Mouse (Mus musculus): ENCODE measurements around the gene Gm21985. TPM values are rescaled to one million over a fixed set of nuclear protein-coding genes. Genes with fewer than 3 reads are reported as not detected.
"Not testable (repeated sequence)": the region's sequence is repeated elsewhere in the genome, so short reads cannot be mapped to it uniquely, and the experiment has no call there.

Gene Gm21985
- polyA plus RNA-seq, 1 experiment from 2014 or later: not detected

- H3K4me1 ChIP-seq (ENCODE audit: control insufficient read depth, low read depth, low read length): peaks cover 12% of the 10 kb centered on the region
- ATAC-seq (ENCODE audit: low read depth): no peak
- no peak overlapping the region for H3K27ac ChIP-seq (ENCODE audit: low read length)
- H3K9me3 ChIP-seq (replicated peaks; ENCODE audit: control insufficient read depth, low read length): no peaks in the 10 kb centered on the region
- H3K9ac ChIP-seq (ENCODE audit: low read depth, low read length): no peak overlapping the region
- H3K36me3 ChIP-seq (ENCODE audit: control insufficient read depth, insufficient read depth): no peaks in the 10 kb centered on the region; the same call in 1 of the 2 replicates
- H3K27me3 ChIP-seq (ENCODE audit: control insufficient read depth, insufficient read depth, low read depth, low read length): no peaks in the 10 kb centered on the region
- no peak overlapping the region for H3K4me2 ChIP-seq (ENCODE audit: low read depth, low read length)
- no peak overlapping the region for H3K4me3 ChIP-seq (ENCODE audit: low read depth, low read length)
- WGBS (ENCODE audit: insufficient replicate concordance): 88% methylated on average over 6 of the region's 6 CpGs
Measured at GRCm38 (mm10) chr2:112273474-112273873, 7.4 kb downstream of the Gm21985 start.

GRCm38 (mm10) chr2:112276870-112277269, 10.8 kb downstream of the Gm21985 start:
- H3K9ac ChIP-seq (ENCODE audit: low read depth, low read length): no peak overlapping the region
- no peak overlapping the region for H3K27ac ChIP-seq (ENCODE audit: low read length)
- no peaks in the 10 kb centered on the region; the same call in 1 of the 2 replicates for H3K36me3 ChIP-seq (ENCODE audit: control insufficient read depth, insufficient read depth)
- H3K9me3 ChIP-seq (replicated peaks; ENCODE audit: control insufficient read depth, low read length): no peaks in the 10 kb centered on the region
- no peaks in the 10 kb centered on the region for H3K27me3 ChIP-seq (ENCODE audit: control insufficient read depth, insufficient read depth, low read depth, low read length)
- no peak overlapping the region for H3K4me2 ChIP-seq (ENCODE audit: low read depth, low read length)
- H3K4me3 ChIP-seq (ENCODE audit: low read depth, low read length): no peak overlapping the region
- H3K4me1 ChIP-seq (ENCODE audit: control insufficient read depth, low read depth, low read length): peaks cover 6% of the 10 kb centered on the region
- 88% methylated on average over 3 of the region's 3 CpGs for WGBS (ENCODE audit: insufficient replicate concordance)
- no peak for ATAC-seq (ENCODE audit: low read depth)

- Histone ChIP-seq H3K27me3 (ENCODE audit: control insufficient read depth, insufficient read depth, low read depth, low read length) (no peaks in the 10 kb centered on the region), H3K36me3 (ENCODE audit: control insufficient read depth, insufficient read depth) (no peaks in the 10 kb centered on the region), H3K4me3 (ENCODE audit: low read depth, low read length) (no peak overlapping the region), H3K4me2 (ENCODE audit: low read depth, low read length) (no peak overlapping the region), H3K9ac (ENCODE audit: low read depth, low read length) (no peak overlapping the region), H3K4me1 (ENCODE audit: control insufficient read depth, low read depth, low read length) (peaks cover 8% of the 10 kb centered on the region), H3K27ac (ENCODE audit: low read length) (no peak overlapping the region), H3K9me3 (replicated peaks; ENCODE audit: control insufficient read depth, low read length) (no peaks in the 10 kb centered on the region)
- no peak for ATAC-seq (ENCODE audit: low read depth)
- WGBS (ENCODE audit: insufficient replicate concordance): 84% methylated on average over 1 of the region's 1 CpGs
Measured at GRCm38 (mm10) chr2:112282846-112283245, 16.7 kb downstream of the Gm21985 start.

GRCm38 (mm10) chr2:112284363-112285030, 18.4 kb downstream of the Gm21985 start:
- WGBS (ENCODE audit: insufficient replicate concordance): 2% methylated on average over 21 of the region's 21 CpGs
- H3K36me3 ChIP-seq (ENCODE audit: control insufficient read depth, insufficient read depth): no peaks in the 10 kb centered on the region
- H3K4me3 ChIP-seq (ENCODE audit: low read depth, low read length): peak overlapping the region; percentile 68
- peak overlapping the region; percentile 51 for H3K27ac ChIP-seq (ENCODE audit: low read length)
- peak; percentile 93 for ATAC-seq (ENCODE audit: low read depth)
- no peaks in the 10 kb centered on the region for H3K27me3 ChIP-seq (ENCODE audit: control insufficient read depth, insufficient read depth, low read depth, low read length)
- peak overlapping the region; percentile 63 for H3K9ac ChIP-seq (ENCODE audit: low read depth, low read length)
- peaks cover 8% of the 10 kb centered on the region for H3K4me1 ChIP-seq (ENCODE audit: control insufficient read depth, low read depth, low read length)
- H3K9me3 ChIP-seq (replicated peaks; ENCODE audit: control insufficient read depth, low read length): no peaks in the 10 kb centered on the region
- peak overlapping the region; percentile 83 for H3K4me2 ChIP-seq (ENCODE audit: low read depth, low read length)

- Histone ChIP-seq H3K4me2 (ENCODE audit: low read depth, low read length) (peak overlapping the region; percentile 83), H3K36me3 (ENCODE audit: control insufficient read depth, insufficient read depth) (no peaks in the 10 kb centered on the region), H3K9ac (ENCODE audit: low read depth, low read length) (peak overlapping the region; percentile 63), H3K9me3 (replicated peaks; ENCODE audit: control insufficient read depth, low read length) (no peaks in the 10 kb centered on the region), H3K27ac (ENCODE audit: low read length) (no peak overlapping the region), H3K27me3 (ENCODE audit: control insufficient read depth, insufficient read depth, low read depth, low read length) (no peaks in the 10 kb centered on the region), H3K4me1 (ENCODE audit: control insufficient read depth, low read depth, low read length) (peaks cover 8% of the 10 kb centered on the region), H3K4me3 (ENCODE audit: low read depth, low read length) (peak overlapping the region; percentile 68)
- no peak for ATAC-seq (ENCODE audit: low read depth)
- 52% methylated on average over 6 of the region's 6 CpGs for WGBS (ENCODE audit: insufficient replicate concordance)
Measured at GRCm38 (mm10) chr2:112285031-112285390, 18.9 kb downstream of the Gm21985 start.

GRCm38 (mm10) chr2:112286062-112286461, 19.9 kb downstream of the Gm21985 start:
- not testable (repeated sequence) for H3K27ac ChIP-seq (ENCODE audit: low read length); H3K4me2 ChIP-seq (ENCODE audit: low read depth, low read length); H3K9me3 ChIP-seq (replicated peaks; ENCODE audit: control insufficient read depth, low read length); ATAC-seq (ENCODE audit: low read depth); H3K4me1 ChIP-seq (ENCODE audit: control insufficient read depth, low read depth, low read length); H3K36me3 ChIP-seq (ENCODE audit: control insufficient read depth, insufficient read depth); H3K4me3 ChIP-seq (ENCODE audit: low read depth, low read length); H3K27me3 ChIP-seq (ENCODE audit: control insufficient read depth, insufficient read depth, low read depth, low read length); H3K9ac ChIP-seq (ENCODE audit: low read depth, low read length)
- WGBS (ENCODE audit: insufficient replicate concordance): 80% methylated on average over 1 of the region's 1 CpGs

- no peaks in the 10 kb centered on the region for H3K27me3 ChIP-seq (ENCODE audit: control insufficient read depth, insufficient read depth, low read depth, low read length)
- ATAC-seq (ENCODE audit: low read depth): no peak
- H3K4me3 ChIP-seq (ENCODE audit: low read depth, low read length): no peak overlapping the region
- peaks cover 8% of the 10 kb centered on the region for H3K4me1 ChIP-seq (ENCODE audit: control insufficient read depth, low read depth, low read length)
- H3K9me3 ChIP-seq (replicated peaks; ENCODE audit: control insufficient read depth, low read length): no peaks in the 10 kb centered on the region
- H3K27ac ChIP-seq (ENCODE audit: low read length): no peak overlapping the region; the same call in 1 of the 2 replicates
- H3K9ac ChIP-seq (ENCODE audit: low read depth, low read length): no peak overlapping the region
- H3K36me3 ChIP-seq (ENCODE audit: control insufficient read depth, insufficient read depth): no peaks in the 10 kb centered on the region
- H3K4me2 ChIP-seq (ENCODE audit: low read depth, low read length): no peak overlapping the region
- 55% methylated on average over 4 of the region's 4 CpGs for WGBS (ENCODE audit: insufficient replicate concordance)
Measured at GRCm38 (mm10) chr2:112287059-112287458, 20.9 kb downstream of the Gm21985 start.

- H3K9ac ChIP-seq (ENCODE audit: low read depth, low read length): no peak overlapping the region
- ATAC-seq (ENCODE audit: low read depth): no peak
- 87% methylated on average over 3 of the region's 3 CpGs for WGBS (ENCODE audit: insufficient replicate concordance)
- no peaks in the 10 kb centered on the region for H3K27me3 ChIP-seq (ENCODE audit: control insufficient read depth, insufficient read depth, low read depth, low read length)
- no peak overlapping the region for H3K4me2 ChIP-seq (ENCODE audit: low read depth, low read length)
- no peaks in the 10 kb centered on the region for H3K36me3 ChIP-seq (ENCODE audit: control insufficient read depth, insufficient read depth)
- H3K9me3 ChIP-seq (replicated peaks; ENCODE audit: control insufficient read depth, low read length): no peaks in the 10 kb centered on the region
- H3K4me1 ChIP-seq (ENCODE audit: control insufficient read depth, low read depth, low read length): peaks cover 2% of the 10 kb centered on the region; the same call in 1 of the 2 replicates
- H3K4me3 ChIP-seq (ENCODE audit: low read depth, low read length): no peak overlapping the region
- H3K27ac ChIP-seq (ENCODE audit: low read length): no peak overlapping the region
Measured at GRCm38 (mm10) chr2:112289507-112289906, 23.4 kb downstream of the Gm21985 start.

GRCm38 (mm10) chr2:112292823-112293222, 26.7 kb downstream of the Gm21985 start:
- Histone ChIP-seq H3K27ac (ENCODE audit: low read length) (no peak overlapping the region), H3K4me3 (ENCODE audit: low read depth, low read length) (no peak overlapping the region), H3K9ac (ENCODE audit: low read depth, low read length) (no peak overlapping the region), H3K4me1 (ENCODE audit: control insufficient read depth, low read depth, low read length) (no peaks in the 10 kb centered on the region), H3K27me3 (ENCODE audit: control insufficient read depth, insufficient read depth, low read depth, low read length) (no peaks in the 10 kb centered on the region), H3K4me2 (ENCODE audit: low read depth, low read length) (no peak overlapping the region), H3K9me3 (replicated peaks; ENCODE audit: control insufficient read depth, low read length) (no peaks in the 10 kb centered on the region), H3K36me3 (ENCODE audit: control insufficient read depth, insufficient read depth) (no peaks in the 10 kb centered on the region)
- WGBS (ENCODE audit: insufficient replicate concordance): 78% methylated on average over 2 of the region's 2 CpGs
- no peak for ATAC-seq (ENCODE audit: low read depth)

Measured in liver, embryonic 16.5 days (tissue).